8 mouse cellular contexts compared by ENCODE assay signal in genomic region chr6:51467649-51468048, GRCm38 (mm10). TPM values are rescaled to one million over a fixed set of nuclear protein-coding genes. Genes with fewer than 3 reads are reported as not detected.
DNase-seq lines count a peak whose midpoint lies in the region; ATAC-seq and TF ChIP-seq lines count a peak whose summit lies in the region.

No protein-coding gene starts in this region.

- H3K4me2 ChIP-seq in limb, embryonic 11.5 days (ENCODE audit: low read depth, severe bottlenecking) = peak overlapping the region; percentile 58

- peaks cover 65% of the 10 kb centered on the region for H3K36me3 ChIP-seq in embryonic facial prominence, embryonic 10.5 days (replicated peaks)
- peaks cover 16% of the 10 kb centered on the region for H3K36me3 ChIP-seq in limb, embryonic 11.5 days (ENCODE audit: control insufficient read depth, insufficient read depth, low read length)

- 4% methylated on average over 2 of the region's 2 CpGs for WGBS in embryonic facial prominence, embryonic 10.5 days
- 0% methylated on average over 2 of the region's 2 CpGs for WGBS in limb, embryonic 11.5 days

- no peak for ATAC-seq in limb, embryonic 11.5 days (ENCODE audit: insufficient number of reproducible peaks, low FRiP score, low TSS enrichment, low read depth)

- H3K27me3 ChIP-seq in embryonic facial prominence, embryonic 10.5 days (replicated peaks; ENCODE audit: low read depth, poor library complexity, severe bottlenecking) = no peaks in the 10 kb centered on the region
- H3K27me3 ChIP-seq in limb, embryonic 11.5 days (ENCODE audit: control insufficient read depth, insufficient read depth, low read length) = no peaks in the 10 kb centered on the region

- DNase-seq in left cerebral cortex, adult 2 months (ENCODE audit: extremely low spot score in 1 of 2, low spot score in 2 of 2) = no peak
- DNase-seq in left cerebral cortex, adult 9 months (ENCODE audit: low spot score in 2 of 2) = no peak
- DNase-seq in embryonic facial prominence, embryonic 10.5 days (ENCODE audit: low spot score) = no peak
- DNase-seq in limb, embryonic 11.5 days (ENCODE audit: low spot score) = no peak
- peak; percentile 68 for DNase-seq in retina, embryonic 14.5 days (ENCODE audit: low spot score)
- no peak for DNase-seq in adrenal gland, adult 18-20 months (ENCODE audit: low spot score in 2 of 2)
- DNase-seq in layer of hippocampus, adult 18-20 months (ENCODE audit: low spot score in 2 of 2) = no peak
- DNase-seq in left cerebral cortex, postnatal 36 days (ENCODE audit: low spot score in 2 of 2) = no peak

- H3K9me3 ChIP-seq in embryonic facial prominence, embryonic 10.5 days = no peaks in the 10 kb centered on the region
- H3K9me3 ChIP-seq in limb, embryonic 11.5 days (ENCODE audit: control insufficient read depth, low read length) = no peaks in the 10 kb centered on the region

- peak overlapping the region; percentile 99 for H3K4me3 ChIP-seq in left cerebral cortex, adult 2 months
- H3K4me3 ChIP-seq in embryonic facial prominence, embryonic 10.5 days = peak overlapping the region; percentile 98
- peak overlapping the region; percentile 98 for H3K4me3 ChIP-seq in limb, embryonic 11.5 days (ENCODE audit: low read depth, low read length)

- peak overlapping the region; percentile 60 for H3K9ac ChIP-seq in limb, embryonic 11.5 days (ENCODE audit: low read length)

- H3K4me1 ChIP-seq in embryonic facial prominence, embryonic 10.5 days = peaks cover 29% of the 10 kb centered on the region
- H3K4me1 ChIP-seq in limb, embryonic 11.5 days (ENCODE audit: control insufficient read depth, insufficient read depth, low read length) = peaks cover 13% of the 10 kb centered on the region

- intact Hi-C loops in left cerebral cortex, adult 2 months (cut with DNase I) = loop anchor here (1.0 to 2.0 kb wide), 2 partner anchors 42 to 83 kb away; no protein-coding TSS in a partner anchor
- intact Hi-C loops in left cerebral cortex, postnatal 36 days (cut with DNase I) = loop anchor here (2.0 to 5.0 kb wide), 3 partner anchors 57 to 115 kb away; no protein-coding TSS in a partner anchor

- peak; percentile 61 for TF ChIP-seq CTCF in left cerebral cortex, adult 2 months (IDR thresholded peaks at IDR 0.05)

- H3K27ac ChIP-seq in left cerebral cortex, adult 2 months = no peak overlapping the region
- H3K27ac ChIP-seq in embryonic facial prominence, embryonic 10.5 days (replicated peaks) = peak overlapping the region; percentile 100
- no peak overlapping the region for H3K27ac ChIP-seq in limb, embryonic 11.5 days (replicated peaks; ENCODE audit: low read depth, low read length)

RNA-seq across cellular contexts. Expression of gene Hnrnpa2b1, which starts 2.0 kb away (rescaled TPM):
- 100 to 1,000 TPM; 483 to 488 TPM for total RNA-seq in left cerebral cortex, adult 2 months (2021)
- 2,407 and 2,547 TPM in 2 replicates for polyA plus RNA-seq in embryonic facial prominence, embryonic 10.5 days (2016; fragmentation: Nextera tagmentation; extraction: Ambion mirVana)
- 1,465 and 1,829 TPM in 2 replicates for polyA plus RNA-seq in limb, embryonic 11.5 days (2014; fragmentation: Nextera tagmentation; extraction: Ambion mirVana)
- total RNA-seq in adrenal gland, adult 18-20 months (2021) = 100 to 1,000 TPM; 553 to 646 TPM
- 100 to 1,000 TPM; 482 to 501 TPM for total RNA-seq in layer of hippocampus, adult 18-20 months (2021)
- 100 to 1,000 TPM; 350 to 464 TPM for total RNA-seq in left cerebral cortex, postnatal 36 days (2021)

RNA-seq across cellular contexts. Expression of gene Cbx3, which starts 2.5 kb away (rescaled TPM):
- 100 to 1,000 TPM; 121 to 128 TPM for total RNA-seq in left cerebral cortex, adult 2 months (2021)
- 700 and 747 TPM in 2 replicates for polyA plus RNA-seq in embryonic facial prominence, embryonic 10.5 days (2016; fragmentation: Nextera tagmentation; extraction: Ambion mirVana)
- 677 and 697 TPM in 2 replicates for polyA plus RNA-seq in limb, embryonic 11.5 days (2014; fragmentation: Nextera tagmentation; extraction: Ambion mirVana)
- 10 to 100 TPM; 66.4 to 81.6 TPM for total RNA-seq in adrenal gland, adult 18-20 months (2021)
- 100 to 1,000 TPM; 130 to 142 TPM for total RNA-seq in layer of hippocampus, adult 18-20 months (2021)
- total RNA-seq in left cerebral cortex, postnatal 36 days (2021) = 100 to 1,000 TPM; 127 to 130 TPM

RNA-seq across cellular contexts. Expression of gene Nfe2l3, which starts 35.2 kb away (rescaled TPM):
- total RNA-seq in left cerebral cortex, adult 2 months (2021) = 1 to 10 TPM; 1.5 to 1.7 TPM
- 1.3 and 1.6 TPM in 2 replicates for polyA plus RNA-seq in embryonic facial prominence, embryonic 10.5 days (2016; fragmentation: Nextera tagmentation; extraction: Ambion mirVana)
- 0.73 and 1.0 TPM in 2 replicates for polyA plus RNA-seq in limb, embryonic 11.5 days (2014; fragmentation: Nextera tagmentation; extraction: Ambion mirVana)
- under 1 TPM in 1 of 2 experiments, not detected in 1; 0.13 TPM for total RNA-seq in adrenal gland, adult 18-20 months (2021)
- total RNA-seq in layer of hippocampus, adult 18-20 months (2021) = 1 to 10 TPM; 3.2 to 3.7 TPM
- total RNA-seq in left cerebral cortex, postnatal 36 days (2021) = 1 to 10 TPM; 2.7 to 4.3 TPM

RNA-seq across cellular contexts. Expression of gene Snx10, which starts 56.1 kb away (rescaled TPM):
- total RNA-seq in left cerebral cortex, adult 2 months (2021) = 100 to 1,000 TPM in 1 of 2 experiments, 10 to 100 TPM in 1; 94.9 to 102 TPM
- polyA plus RNA-seq in embryonic facial prominence, embryonic 10.5 days (2016; fragmentation: Nextera tagmentation; extraction: Ambion mirVana) = 22.7 and 24.0 TPM in 2 replicates
- polyA plus RNA-seq in limb, embryonic 11.5 days (2014; fragmentation: Nextera tagmentation; extraction: Ambion mirVana) = 16.8 and 19.1 TPM in 2 replicates
- total RNA-seq in adrenal gland, adult 18-20 months (2021) = 10 to 100 TPM; 31.8 to 53.6 TPM
- total RNA-seq in layer of hippocampus, adult 18-20 months (2021) = 100 to 1,000 TPM; 101 to 110 TPM
- 100 to 1,000 TPM; 110 to 115 TPM for total RNA-seq in left cerebral cortex, postnatal 36 days (2021)
